Mouse (Mus musculus) c-Kit-negative CD71-positive TER-119-positive erythroid progenitor cells, embryonic 14.5 days (primary cell): ENCODE results near the gene Crhr2.

Experiments used
- DNase-seq: peaks from one replicate; pipeline ENCODE4 v3.0.0-alpha.2; 2013; ENCODE audit warnings: low read depth, low spot score

Gene Crhr2

GRCm38 (mm10) chr6:55123056-55123455, 9.8 kb downstream of the Crhr2 start:
- no peak for DNase-seq

- no peak for DNase-seq
These were observed 15.3 kb downstream of the Crhr2 start for GRCm38 (mm10) chr6:55117325-55118109.

- DNase-seq = no peak
These were observed 24.5 kb downstream of the Crhr2 start for GRCm38 (mm10) chr6:55108358-55108757.

DNA sequence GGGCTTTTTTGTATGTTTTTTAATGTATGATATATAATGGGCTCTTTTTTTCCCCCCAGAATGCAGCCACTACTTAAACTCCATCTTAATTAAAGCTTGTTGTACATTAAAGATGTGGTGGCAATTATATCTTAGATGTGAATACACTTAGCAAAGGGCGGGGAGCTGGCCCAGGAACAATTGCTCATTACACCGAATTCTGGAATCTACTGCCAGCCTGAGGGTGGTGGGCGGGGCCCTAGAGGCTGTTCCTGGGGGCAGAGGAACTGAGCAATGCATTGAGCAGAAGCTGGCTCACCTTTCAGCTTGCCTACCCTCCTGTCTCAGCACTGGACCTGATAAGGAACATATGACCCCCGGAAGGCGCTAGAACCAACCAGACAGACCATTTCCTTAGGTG, 34.2 kb downstream of the Crhr2 start:
- no peak for DNase-seq

DNA sequence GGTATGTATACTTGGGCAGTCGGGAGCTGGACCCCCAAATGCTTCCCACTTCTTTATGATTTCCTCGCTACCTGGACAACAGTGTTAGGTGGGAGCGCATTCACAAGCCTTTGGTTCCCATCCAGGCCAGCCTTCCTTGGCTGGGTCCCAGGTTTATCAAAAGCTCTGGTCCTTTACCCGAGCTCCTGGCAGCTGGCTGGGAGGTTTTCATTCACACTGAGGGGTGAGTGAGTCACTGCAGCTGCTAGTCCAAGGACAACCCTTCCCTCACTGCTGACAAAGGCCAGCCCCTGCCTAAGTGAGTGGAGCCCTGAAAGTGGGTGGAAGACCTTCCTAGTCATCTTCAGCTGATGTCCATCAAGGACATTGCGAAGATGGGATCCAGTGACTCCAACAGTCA, 34.8 kb downstream of the Crhr2 start:
- no peak for DNase-seq

- DNase-seq = no peak
These were observed 39.2 kb downstream of the Crhr2 start for GRCm38 (mm10) chr6:55093431-55094146.

- DNase-seq = no peak
These were observed 41.4 kb downstream of the Crhr2 start for GRCm38 (mm10) chr6:55091396-55091795.

DNA sequence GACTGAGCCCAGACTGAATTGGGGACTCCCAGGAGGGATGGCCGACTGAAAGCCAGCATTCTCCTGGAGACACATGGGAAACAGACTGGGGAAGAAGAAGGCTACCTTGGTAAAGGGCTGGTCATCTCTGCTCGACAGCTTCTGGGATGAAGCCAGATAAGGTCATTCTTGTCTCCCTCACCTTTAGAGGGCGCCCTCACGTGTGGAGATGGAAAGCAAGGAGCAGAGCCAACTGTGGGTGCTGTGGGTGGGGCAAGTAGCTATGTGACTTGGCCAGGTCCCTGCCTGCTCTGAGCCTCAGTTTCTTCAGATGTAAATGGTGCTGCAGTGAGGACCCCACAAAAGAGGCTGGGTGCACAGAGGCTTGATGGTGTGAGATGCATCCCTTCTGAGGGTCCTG, 42.2 kb downstream of the Crhr2 start:
- no peak for DNase-seq

- DNase-seq = no peak
These were observed 45.5 kb downstream of the Crhr2 start for GRCm38 (mm10) chr6:55087355-55087754.

DNA sequence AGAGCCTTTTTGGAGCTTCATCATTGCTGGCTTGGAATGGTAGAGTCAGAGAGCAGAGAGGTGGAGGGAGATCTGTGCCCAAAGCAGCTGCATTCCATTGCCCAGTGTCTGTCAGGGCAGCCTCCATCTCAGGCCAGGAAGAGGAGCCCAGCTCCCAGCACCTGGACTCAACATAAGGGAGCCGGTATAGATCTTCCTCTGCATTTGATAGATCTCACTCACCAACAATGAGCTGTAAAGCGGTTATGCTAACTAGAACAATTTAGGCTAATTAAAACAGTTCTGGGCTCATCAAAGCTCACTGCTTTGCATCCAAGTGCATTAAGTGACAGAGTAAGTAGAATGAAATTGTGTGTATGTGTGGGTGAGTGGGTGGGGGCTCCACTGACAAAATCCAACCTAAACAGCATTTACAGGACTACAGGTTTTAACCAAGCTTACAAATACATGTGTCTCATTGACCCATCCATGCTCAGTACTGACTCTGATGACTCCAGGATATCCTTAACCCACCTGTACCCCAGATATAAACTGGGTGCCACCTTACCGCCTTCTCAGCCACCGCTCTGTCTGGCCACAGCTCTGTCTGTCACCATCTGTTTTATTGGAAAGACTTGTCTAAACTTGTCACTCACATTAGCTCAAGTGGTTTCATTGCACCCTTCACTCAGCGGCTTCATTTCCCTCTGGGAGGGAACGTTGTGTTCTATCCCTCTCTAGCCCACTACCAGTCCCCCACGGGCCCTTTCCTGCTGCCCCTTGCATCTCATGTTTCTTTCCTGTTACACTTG, 50.4 kb downstream of the Crhr2 start:
- DNase-seq = no peak

- DNase-seq = no peak
These were observed 51.4 kb downstream of the Crhr2 start for GRCm38 (mm10) chr6:55081379-55081778.

DNA sequence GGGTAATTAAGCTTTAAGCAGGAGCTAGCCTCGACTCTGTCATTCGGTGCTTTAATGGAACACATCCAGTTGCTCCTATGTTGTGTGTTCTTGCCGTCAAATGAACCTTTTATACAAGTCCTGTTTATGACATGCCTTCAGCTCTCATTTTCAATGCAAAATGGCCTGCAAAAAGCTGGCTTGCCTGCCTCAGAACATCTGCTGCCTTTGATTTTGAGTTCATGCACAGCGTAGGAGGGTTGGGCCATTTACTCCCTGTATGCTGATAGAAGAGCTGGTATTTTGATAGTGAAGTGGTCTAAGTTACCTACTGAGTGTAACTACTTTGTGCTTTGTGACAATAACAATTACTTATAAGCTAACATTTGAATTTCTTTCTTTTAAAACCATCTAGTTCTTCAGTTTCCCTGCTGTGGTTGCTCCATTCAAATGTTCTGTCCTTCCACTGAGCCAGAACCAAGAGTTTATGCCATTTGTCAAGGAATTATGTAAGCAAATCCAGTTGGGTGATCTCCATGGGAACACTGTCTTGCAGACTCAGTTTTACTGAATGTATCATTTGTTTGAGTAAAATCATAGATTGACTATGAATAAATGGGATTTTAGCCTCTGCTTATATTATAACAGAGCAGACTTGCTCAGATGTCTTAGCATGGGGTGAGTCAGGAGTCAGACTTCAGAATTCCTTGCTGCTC, 56.1 kb downstream of the Crhr2 start:
- DNase-seq = no peak

DNA sequence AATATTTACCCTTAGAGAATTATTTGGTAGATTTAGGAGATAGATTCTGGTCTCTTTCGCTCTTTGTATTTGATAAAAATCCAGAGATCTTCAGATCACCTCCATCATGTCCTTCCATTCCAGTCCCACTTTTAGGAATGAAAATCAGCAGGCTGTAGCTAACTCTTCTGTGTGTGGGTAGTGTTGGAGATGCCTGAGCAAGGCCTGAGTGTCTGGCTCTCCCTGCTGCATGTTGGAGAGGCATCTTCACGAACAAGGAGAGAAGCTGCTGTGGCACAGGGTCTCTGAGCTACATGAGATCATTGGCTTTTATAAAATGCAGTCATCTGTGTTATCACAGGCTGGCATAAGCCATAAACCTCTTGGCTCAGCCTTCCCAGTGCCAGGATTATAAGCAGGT, 66.9 kb downstream of the Crhr2 start:
- no peak for DNase-seq

- DNase-seq = no peak
These were observed 68.4 kb downstream of the Crhr2 start for GRCm38 (mm10) chr6:55064477-55064827.

DNA sequence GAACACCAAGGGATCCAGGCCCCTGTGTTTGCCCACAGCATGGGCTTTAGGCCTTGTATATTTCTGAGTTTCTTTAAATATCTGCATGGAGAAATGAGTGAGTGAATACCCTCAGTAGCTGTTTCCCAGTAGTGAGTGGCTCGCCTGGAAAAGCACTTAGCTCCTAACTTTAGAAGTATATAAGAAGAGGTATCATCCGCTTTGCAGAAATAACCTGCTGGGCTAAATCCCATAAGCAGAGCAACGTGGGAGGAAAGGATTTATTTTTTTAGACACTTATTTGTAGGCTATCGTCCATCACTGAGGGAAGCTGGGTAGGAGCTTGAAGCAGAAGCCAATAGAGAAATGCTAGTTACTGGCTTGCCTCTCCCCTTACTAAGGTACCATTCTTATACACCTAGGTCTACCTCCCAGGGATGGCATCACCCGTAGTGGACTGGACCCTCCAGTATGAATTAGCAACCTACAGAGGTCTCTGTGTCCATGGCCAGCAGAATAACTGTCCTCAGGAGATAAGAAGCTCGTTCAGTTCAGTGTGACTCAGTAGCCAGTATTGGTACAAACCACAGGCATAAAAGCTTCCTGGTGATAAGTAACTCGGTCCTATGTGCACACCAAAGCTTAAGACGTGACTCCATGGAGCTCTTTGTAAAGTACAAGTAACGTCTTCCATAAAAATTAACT, 68.9 kb downstream of the Crhr2 start:
- no peak for DNase-seq

DNA sequence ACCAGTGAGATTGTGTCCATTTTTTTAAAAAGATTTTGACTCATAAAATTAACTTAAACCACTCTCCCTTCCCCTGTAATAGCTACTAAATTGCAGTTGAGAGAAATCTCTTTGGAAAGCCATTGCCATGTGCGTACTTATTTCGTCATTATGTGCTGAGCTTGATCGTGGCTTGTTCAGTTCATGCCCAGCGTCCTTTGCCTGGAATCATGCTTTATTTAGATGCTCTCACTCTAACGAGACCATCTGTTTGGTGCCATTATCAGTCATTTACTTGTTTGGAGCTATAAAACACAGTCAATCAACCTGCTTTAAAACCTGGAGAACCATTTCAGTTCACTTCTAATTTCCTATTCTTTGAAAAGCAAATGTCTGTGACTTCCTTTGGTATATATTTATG, 70.6 kb downstream of the Crhr2 start:
- DNase-seq = no peak

- no peak for DNase-seq
These were observed 71.5 kb downstream of the Crhr2 start for GRCm38 (mm10) chr6:55061328-55061727.

GRCm38 (mm10) chr6:55060241-55060825, 72.5 kb downstream of the Crhr2 start:
- no peak for DNase-seq

- DNase-seq = no peak
These were observed 75.4 kb downstream of the Crhr2 start for GRCm38 (mm10) chr6:55057427-55057826.

DNA sequence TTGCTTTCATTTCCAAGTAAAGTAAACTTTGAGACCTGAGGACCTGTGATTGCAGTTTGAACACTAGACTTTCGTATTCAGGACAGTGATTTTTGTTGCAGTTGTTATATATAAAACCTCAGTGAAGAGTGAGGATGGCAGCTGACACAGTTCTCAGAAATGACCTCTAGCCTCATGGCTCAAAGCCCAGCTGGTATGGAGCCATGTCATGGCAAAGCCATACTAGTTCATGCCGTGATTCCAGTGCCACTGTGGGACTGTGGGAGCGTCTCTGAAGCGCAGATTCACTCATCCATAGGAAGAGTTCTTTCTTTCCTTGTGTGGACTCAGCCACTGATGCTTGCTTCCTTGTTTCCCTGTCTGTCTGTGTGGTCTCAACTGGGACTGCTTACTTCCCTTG, 78.3 kb downstream of the Crhr2 start:
- no peak for DNase-seq

- no peak for DNase-seq
These were observed 83.6 kb downstream of the Crhr2 start for GRCm38 (mm10) chr6:55049186-55049585.
